Mouse (Mus musculus): ENCODE results near the gene Hist1h2ah.

The Hist1h2ah gene

GRCm38 (mm10) chr13:22037415-22037814, 2.0 kb upstream of the Hist1h2ah start:
- no peak for DNase-seq

- DNase-seq: no peak
Observed at GRCm38 (mm10) chr13:22036986-22037385, 1.6 kb upstream of the Hist1h2ah start.

GRCm38 (mm10) chr13:22036149-22036956, 985 bp upstream of the Hist1h2ah start:
- DNase-seq: no peak

- no peak for DNase-seq
Observed at GRCm38 (mm10) chr13:22034443-22035266, 713 bp downstream of the Hist1h2ah start.

GRCm38 (mm10) chr13:22033741-22034442, 1.5 kb downstream of the Hist1h2ah start:
- DNase-seq: no peak

- DNase-seq: peak; percentile 53
Observed at GRCm38 (mm10) chr13:22030493-22030892, 4.9 kb downstream of the Hist1h2ah start.

- DNase-seq: no peak
Observed at GRCm38 (mm10) chr13:22029928-22030327, 5.4 kb downstream of the Hist1h2ah start.

GRCm38 (mm10) chr13:22028673-22029460, 6.5 kb downstream of the Hist1h2ah start:
- peak; percentile 98 for DNase-seq

- peak; percentile 91 for DNase-seq
Observed at GRCm38 (mm10) chr13:22026058-22027031, 9.0 kb downstream of the Hist1h2ah start.

GRCm38 (mm10) chr13:22022241-22022640, 13.1 kb downstream of the Hist1h2ah start:
- peak; percentile 89 for DNase-seq

- no peak for DNase-seq
Observed at GRCm38 (mm10) chr13:22021581-22021980, 13.8 kb downstream of the Hist1h2ah start.

- peak; percentile 86 for DNase-seq
Observed at GRCm38 (mm10) chr13:22020901-22021339, 14.4 kb downstream of the Hist1h2ah start.

- no peak for DNase-seq
Observed at GRCm38 (mm10) chr13:22019934-22020835, 15.2 kb downstream of the Hist1h2ah start.

GRCm38 (mm10) chr13:22015479-22016450, 19.6 kb downstream of the Hist1h2ah start:
- peak; percentile 87 for DNase-seq

GRCm38 (mm10) chr13:22014411-22014845, 20.9 kb downstream of the Hist1h2ah start:
- DNase-seq: no peak

GRCm38 (mm10) chr13:22013716-22014115, 21.7 kb downstream of the Hist1h2ah start:
- no peak for DNase-seq

- DNase-seq: no peak
Observed at GRCm38 (mm10) chr13:22009642-22010041, 25.7 kb downstream of the Hist1h2ah start, which contains the start of gene Prss16. Prss16 (minus strand) TSS chr13:22009742.

GRCm38 (mm10) chr13:22008707-22009106, 26.7 kb downstream of the Hist1h2ah start:
- DNase-seq: no peak

Data from lung, postnatal 36 days (tissue).